8 mouse cellular contexts compared by ENCODE assay signal in the genomic region with DNA sequence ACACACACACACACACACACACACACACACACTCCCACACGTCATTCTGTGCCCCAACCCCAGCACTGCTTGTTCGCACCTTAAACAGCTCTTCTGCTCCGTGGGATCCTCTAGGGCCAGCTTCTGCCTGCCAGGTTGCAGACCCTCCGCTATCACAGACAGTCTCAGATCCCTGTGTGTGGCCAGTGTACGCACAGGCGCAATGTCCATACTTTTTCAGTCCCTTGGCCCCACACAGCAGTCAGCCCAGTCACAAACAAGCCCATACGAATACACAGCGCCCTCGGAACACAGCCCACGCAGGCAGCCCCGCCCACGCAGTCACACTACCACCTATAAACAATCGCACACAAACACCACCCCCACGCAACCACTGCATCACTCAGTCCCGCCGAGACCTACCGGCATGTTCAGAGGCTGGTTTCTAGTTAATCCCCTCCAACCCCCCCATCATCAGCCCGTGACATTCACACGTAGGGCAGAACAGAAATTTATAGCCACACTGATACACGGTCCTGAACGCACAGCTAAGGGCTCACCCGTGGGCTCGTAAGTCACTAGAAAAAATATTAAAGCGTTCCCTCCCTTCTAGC. TPM values are rescaled to one million over a fixed set of nuclear protein-coding genes. Genes with fewer than 3 reads are reported as not detected.
DNase-seq lines count a peak whose midpoint lies in the region; ATAC-seq and TF ChIP-seq lines count a peak whose summit lies in the region.

No protein-coding gene starts in this region.

- no peak for TF ChIP-seq POLR2A in heart, adult 2 months (IDR thresholded peaks at IDR 0.05; ENCODE audit: insufficient read depth, low read depth, low read length)

- H3K79me2 ChIP-seq in heart, adult 2 months (replicated peaks; ENCODE audit: control insufficient read depth, insufficient read depth, low read length): no peaks in the 10 kb centered on the region; the same call in 1 of the 2 replicates

- DNase-seq in heart, adult 2 months: no peak
- no peak for DNase-seq in heart, postnatal 14 days
- DNase-seq in G1E (ENCODE audit: low spot score): no peak
- DNase-seq in forebrain, embryonic 10.5 days (ENCODE audit: extremely low spot score, low spot score): peak; percentile 53
- peak; percentile 42 for DNase-seq in induced T-regulatory cell, adult 2 months (ENCODE audit: low read depth)
- no peak for DNase-seq in liver, embryonic 13.5 days
- DNase-seq in right cerebral cortex, postnatal 10 days (ENCODE audit: low spot score in 2 of 2): peak; percentile 75 to 83
- DNase-seq in yolk sac, embryonic 10.5 days (ENCODE audit: low spot score): no peak

- no peak for TF ChIP-seq EP300 in heart, adult 2 months (IDR thresholded peaks at IDR 0.05; ENCODE audit: insufficient read depth, low read depth, low read length)

- intact Hi-C loops in heart, adult 2 months (cut with DNase I): loop anchor here (5.0 kb wide), 1 partner anchor 33 kb away; no protein-coding TSS in a partner anchor
- intact Hi-C loops in heart, postnatal 14 days (cut with DNase I): loop anchor here (5.0 kb wide), 1 partner anchor 33 kb away; no protein-coding TSS in a partner anchor

- no peak overlapping the region; the same call in none of the 2 replicates for H3K9ac ChIP-seq in heart, adult 2 months (ENCODE audit: low read depth, low read length)
- peak overlapping the region; percentile 26; the same call in 1 of the 2 replicates for H3K9ac ChIP-seq in liver, embryonic 13.5 days

- no peaks in the 10 kb centered on the region for H3K36me3 ChIP-seq in heart, adult 2 months (ENCODE audit: control insufficient read depth, insufficient read depth, low read length)
- peaks cover 92% of the 10 kb centered on the region for H3K36me3 ChIP-seq in G1E (replicated peaks)
- H3K36me3 ChIP-seq in forebrain, embryonic 10.5 days (replicated peaks): peaks cover 26% of the 10 kb centered on the region
- H3K36me3 ChIP-seq in liver, embryonic 13.5 days: peaks cover 9% of the 10 kb centered on the region

- H3K4me1 ChIP-seq in heart, adult 2 months (ENCODE audit: control insufficient read depth, insufficient read depth, low read length): peaks cover 16% of the 10 kb centered on the region
- H3K4me1 ChIP-seq in G1E (ENCODE audit: insufficient read depth, low read depth, low read length): peaks cover 45% of the 10 kb centered on the region
- H3K4me1 ChIP-seq in forebrain, embryonic 10.5 days: peaks cover 61% of the 10 kb centered on the region
- peaks cover 71% of the 10 kb centered on the region for H3K4me1 ChIP-seq in liver, embryonic 13.5 days (replicated peaks)

- peak overlapping the region; percentile 85 for H3K4me2 ChIP-seq in liver, embryonic 13.5 days

- H3K27ac ChIP-seq in heart, adult 2 months: no peak overlapping the region
- H3K27ac ChIP-seq in forebrain, embryonic 10.5 days: peak overlapping the region; percentile 97
- H3K27ac ChIP-seq in liver, embryonic 13.5 days: no peak overlapping the region

- H3K4me3 ChIP-seq in heart, adult 2 months: peak overlapping the region; percentile 45
- H3K4me3 ChIP-seq in G1E (ENCODE audit: low read depth, low read length): peak overlapping the region; percentile 24; the same call in 1 of the 2 replicates
- peak overlapping the region; percentile 70 for H3K4me3 ChIP-seq in forebrain, embryonic 10.5 days
- peak overlapping the region; percentile 64 for H3K4me3 ChIP-seq in liver, embryonic 13.5 days (replicated peaks)

- 17% methylated on average over 24 of the region's 24 CpGs for WGBS in heart, adult 2 months
- WGBS in forebrain, embryonic 10.5 days: 3% methylated on average over 24 of the region's 24 CpGs
- 9% methylated on average over 24 of the region's 24 CpGs for WGBS in liver, embryonic 13.5 days (ENCODE audit: insufficient replicate concordance)

- H3K27me3 ChIP-seq in heart, adult 2 months (ENCODE audit: control insufficient read depth, insufficient read depth, low read length): no peaks in the 10 kb centered on the region
- no peaks in the 10 kb centered on the region for H3K27me3 ChIP-seq in G1E (ENCODE audit: insufficient read depth, low read length)
- no peaks in the 10 kb centered on the region for H3K27me3 ChIP-seq in forebrain, embryonic 10.5 days (ENCODE audit: poor library complexity, severe bottlenecking)
- H3K27me3 ChIP-seq in liver, embryonic 13.5 days: peaks cover 27% of the 10 kb centered on the region

- peaks cover 9% of the 10 kb centered on the region for H3K9me3 ChIP-seq in G1E (replicated peaks)
- no peaks in the 10 kb centered on the region for H3K9me3 ChIP-seq in forebrain, embryonic 10.5 days
- no peaks in the 10 kb centered on the region for H3K9me3 ChIP-seq in liver, embryonic 13.5 days (replicated peaks)

- ATAC-seq in G1E (ENCODE audit: extremely low read depth, insufficient number of reproducible peaks, low FRiP score, poor library complexity, severe bottlenecking): no peak
- no peak for ATAC-seq in liver, embryonic 13.5 days (ENCODE audit: low read depth)

- TF ChIP-seq CTCF in heart, adult 2 months (IDR thresholded peaks at IDR 0.05): no peak
- no peak for TF ChIP-seq CTCF in G1E (IDR thresholded peaks at IDR 0.05; ENCODE audit: low read depth, low read length)

RNA-seq across cellular contexts. Expression of a gene that starts 34.4 kb away (rescaled TPM):
- 10 to 100 TPM; 21.8 to 26.5 TPM for total RNA-seq in heart, adult 2 months (2021)
- polyA plus RNA-seq in heart, adult 2 months (2012; rRNA removed): 15.8 and 20.0 TPM in 2 replicates
- total RNA-seq in heart, postnatal 14 days (2021): 10 to 100 TPM; 32.6 to 33.1 TPM
- total RNA-seq in G1E (2014; fragmentation: Nextera tagmentation) (77.4 and 78.1 TPM in 2 replicates), G1E (2017) (10.3 and 13.5 TPM in 2 replicates)
- 107 TPM in 2 replicates for polyA plus RNA-seq in G1E (2012)
- polyA plus RNA-seq in forebrain, embryonic 10.5 days (2016; fragmentation: Nextera tagmentation; extraction: Ambion mirVana): 24.7 and 25.3 TPM in 2 replicates
- 5.1 and 5.7 TPM in 2 replicates for polyA plus RNA-seq in liver, embryonic 13.5 days (2015; fragmentation: Nextera tagmentation; extraction: Ambion mirVana)

Comparison
In these comparisons a context has a peak if more than half of its experiments do, and no peak if none do; other contexts are left out.
1. DNase-seq: peak in forebrain, embryonic 10.5 days (single experiment), induced T-regulatory cell, adult 2 months (single experiment) and right cerebral cortex, postnatal 10 days (2 of 2); none in heart, adult 2 months (0 of 2), heart, postnatal 14 days (0 of 2), G1E (single experiment), liver, embryonic 13.5 days (single experiment) and yolk sac, embryonic 10.5 days (single experiment).
2. Peak in every context shown above with its lines, with median percentiles within 50 percentile points of each other: H3K4me3 ChIP-seq.